Mouse (Mus musculus) adrenal gland (tissue): ENCODE measurements around the gene Apaf1.

ENCODE experiments used
- intact Hi-C: fragments of 180-260 bp; cut with DNase I; formaldehyde crosslinking; loops from one replicate; pipeline ENCODE4 v1.15.1; 2025
- long read RNA-seq, 2 experiments: library from polyadenylated mRNA; unstranded; transcript quantifications; one replicate each; pipeline ENCODE4 v2.0.0; 2020; ENCODE audit warnings: borderline replicate concordance in 1 of 2; ENCODE audit not compliant: insufficient replicate concordance in 1 of 2

Gene Apaf1
- long read RNA-seq, experiment 1, partial matches to known transcripts: 0 of 1 reads
- long read RNA-seq, experiment 1, other reads (novel, unspliced or antisense): 1 of 1 reads
- long read RNA-seq, experiment 2, partial matches to known transcripts: 1 of 2 reads
- long read RNA-seq, experiment 2, other reads (novel, unspliced or antisense): 0 of 2 reads

DNA sequence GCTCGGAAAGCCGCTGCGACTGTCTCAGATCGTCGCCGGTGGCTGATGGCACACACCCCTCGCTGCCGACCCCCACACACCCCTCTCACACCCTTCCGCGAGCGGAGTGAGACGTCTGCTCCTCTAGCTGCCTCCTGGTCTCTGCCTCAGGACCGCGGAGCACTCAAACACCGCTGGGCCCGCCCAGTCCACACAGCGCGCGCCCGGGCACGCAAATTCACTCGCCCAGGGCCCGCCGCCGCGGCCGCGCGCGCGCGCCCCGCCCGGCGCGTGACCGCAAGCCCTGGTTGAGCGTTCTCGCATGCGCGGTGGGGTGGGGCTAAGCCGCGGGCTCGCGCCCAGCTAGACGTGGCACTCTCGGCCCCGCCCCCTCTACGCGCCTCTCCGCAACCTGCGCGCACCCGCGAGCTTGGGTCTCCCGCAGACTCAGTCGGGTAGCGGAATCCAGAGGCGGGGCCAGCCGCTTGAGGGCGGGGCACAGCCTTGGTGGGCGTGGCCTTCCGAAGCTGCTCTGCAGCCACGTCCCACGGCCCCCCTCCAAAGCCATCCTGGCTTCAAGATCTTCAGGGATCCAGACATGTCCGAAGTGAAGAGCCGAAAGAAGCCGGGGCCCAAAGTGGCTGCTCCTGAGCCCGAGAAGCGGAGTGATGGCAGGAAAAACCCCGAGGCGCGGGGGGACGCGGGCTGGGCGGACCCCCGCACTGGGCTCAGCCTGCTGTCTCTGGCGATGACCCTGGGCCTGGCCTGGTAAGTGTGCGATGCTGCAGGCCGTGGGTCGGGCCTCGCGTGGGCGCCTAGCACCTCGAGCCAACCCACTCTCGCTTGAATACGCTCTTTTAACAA, at the start of gene Apaf1, which contains the start of gene Ikbip:
Gene Apaf1 (minus strand): TSS at position 221 of the 843 bp plus-strand sequence.
Gene Ikbip (plus strand): TSS at position 391 of the 843 bp plus-strand sequence.
- intact Hi-C loops: loop anchor here (5.0 kb wide), 1 partner anchor 40 kb away; the partner anchor contains the start of gene Slc25a3

DNA sequence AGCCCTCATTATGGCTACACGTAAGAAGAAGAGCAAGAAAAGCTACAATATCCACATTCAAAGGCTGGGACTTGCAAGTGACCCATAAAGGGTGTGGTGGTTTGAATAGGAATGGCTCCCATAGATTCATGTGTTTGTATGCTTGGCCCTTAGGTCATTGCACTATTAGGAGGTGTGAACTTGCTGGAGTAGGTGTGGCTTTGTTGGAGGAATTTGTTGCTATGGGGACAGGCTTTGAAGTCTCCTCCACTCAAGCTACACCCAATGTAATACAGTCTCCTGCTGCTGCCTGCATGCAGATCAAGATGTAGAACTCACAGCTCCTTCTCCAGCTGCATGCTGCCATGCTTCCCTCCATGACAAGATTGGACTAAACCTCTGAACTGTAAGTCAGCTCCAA, 49.0 kb upstream of the Apaf1 start:
- intact Hi-C loops: no loop called here

DNA sequence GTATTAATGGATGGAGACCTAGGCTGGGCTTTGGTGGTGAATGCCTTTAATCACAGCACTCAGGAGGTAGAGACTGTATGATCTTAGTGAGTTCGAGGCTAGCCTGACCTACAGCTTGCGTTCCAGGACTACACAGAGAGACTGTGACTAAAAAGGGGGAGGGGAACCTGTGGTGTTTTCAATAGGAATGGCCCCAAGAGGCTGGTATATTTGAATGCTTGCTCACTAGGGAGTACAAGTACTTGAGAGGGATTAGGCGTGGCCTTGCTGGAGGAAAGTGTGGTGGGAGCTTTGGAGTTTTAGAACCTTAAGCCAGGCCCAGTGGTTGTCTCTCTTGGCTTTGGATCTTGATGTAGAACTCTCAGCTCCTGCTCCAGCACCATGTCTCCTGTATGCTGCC, 48.2 kb upstream of the Apaf1 start:
- intact Hi-C loops: no loop called here

DNA sequence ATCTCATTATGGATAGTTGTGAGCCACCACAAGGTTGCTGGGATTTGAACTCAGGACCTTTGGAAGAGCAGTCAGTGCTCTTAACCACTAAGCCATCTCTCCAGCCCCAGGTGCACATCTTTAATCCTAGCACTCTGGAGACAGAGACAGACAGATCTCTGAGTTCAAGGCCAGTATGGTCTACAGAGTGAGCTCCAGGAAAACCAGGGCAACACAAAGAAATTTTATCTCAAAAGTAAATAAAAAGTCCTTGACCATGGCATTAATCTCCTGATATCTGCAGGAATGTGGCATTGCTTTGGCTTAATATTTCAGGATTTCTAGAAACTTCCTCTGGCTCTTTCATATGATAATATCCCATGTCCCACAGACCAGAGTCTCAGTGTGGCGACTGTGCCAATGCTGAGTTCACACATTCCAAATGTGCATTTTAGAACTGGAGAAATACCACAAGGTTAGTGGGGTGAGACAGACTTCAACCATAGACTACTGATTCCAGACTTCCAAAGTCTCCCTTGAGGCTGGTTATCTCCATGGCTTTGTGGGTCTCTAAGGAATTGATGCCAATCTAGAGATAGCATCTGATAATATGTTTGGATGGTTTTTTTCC, 46.1 kb upstream of the Apaf1 start:
- intact Hi-C loops: no loop called here

DNA sequence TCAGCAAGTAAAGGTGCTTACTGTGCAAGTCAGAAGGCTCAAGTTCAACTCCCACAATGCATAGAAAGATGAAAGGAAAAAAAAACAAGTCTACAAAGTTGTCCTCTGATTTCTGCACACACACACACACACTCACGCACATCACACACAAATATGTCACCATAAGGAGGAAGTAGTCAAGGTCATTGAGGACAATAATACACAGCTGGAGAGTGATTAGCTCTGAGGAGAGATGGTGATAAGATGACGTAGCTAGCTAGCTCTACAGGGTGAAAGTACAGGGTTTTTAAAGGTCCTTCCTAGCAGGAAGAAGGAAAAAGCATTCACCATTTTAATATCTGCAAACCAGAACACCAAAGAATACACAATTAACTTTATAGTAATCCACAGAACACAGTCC, 44.8 kb upstream of the Apaf1 start:
- intact Hi-C loops: no loop called here

DNA sequence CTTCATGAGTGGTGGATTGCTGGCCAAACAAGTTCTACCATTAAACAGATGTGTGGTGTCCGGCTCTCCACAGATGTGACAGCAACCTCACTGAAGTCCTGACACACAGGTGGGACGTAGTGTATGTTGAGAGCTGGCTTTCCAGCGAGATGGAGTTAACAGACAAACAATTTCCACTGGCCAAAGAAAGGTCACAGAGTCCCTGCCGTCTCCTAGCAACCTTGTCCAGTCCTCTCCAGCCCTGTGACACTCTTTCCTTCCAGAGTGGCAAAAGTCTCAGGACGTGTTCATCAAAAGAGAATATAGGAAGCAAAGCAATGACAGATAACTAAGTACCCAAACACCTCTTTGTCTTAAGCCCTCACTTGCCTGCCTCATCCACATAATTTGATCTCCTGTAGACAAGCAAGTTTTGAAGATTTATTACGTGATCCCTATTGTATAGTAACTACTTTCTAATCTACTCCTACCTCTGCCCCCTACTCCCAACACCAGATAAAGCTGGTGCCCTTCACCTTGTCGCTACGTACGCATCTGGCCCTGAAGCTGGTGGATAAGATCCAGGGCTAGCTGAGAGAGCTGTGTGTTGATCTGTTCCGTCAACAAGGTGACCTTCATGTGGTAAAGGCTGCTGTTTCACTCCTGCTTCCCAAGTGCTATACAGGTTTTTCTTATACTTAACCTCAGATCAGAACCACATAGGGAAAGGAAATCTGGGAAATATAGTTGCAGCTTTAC, 44.2 kb upstream of the Apaf1 start:
- intact Hi-C loops: no loop called here

DNA sequence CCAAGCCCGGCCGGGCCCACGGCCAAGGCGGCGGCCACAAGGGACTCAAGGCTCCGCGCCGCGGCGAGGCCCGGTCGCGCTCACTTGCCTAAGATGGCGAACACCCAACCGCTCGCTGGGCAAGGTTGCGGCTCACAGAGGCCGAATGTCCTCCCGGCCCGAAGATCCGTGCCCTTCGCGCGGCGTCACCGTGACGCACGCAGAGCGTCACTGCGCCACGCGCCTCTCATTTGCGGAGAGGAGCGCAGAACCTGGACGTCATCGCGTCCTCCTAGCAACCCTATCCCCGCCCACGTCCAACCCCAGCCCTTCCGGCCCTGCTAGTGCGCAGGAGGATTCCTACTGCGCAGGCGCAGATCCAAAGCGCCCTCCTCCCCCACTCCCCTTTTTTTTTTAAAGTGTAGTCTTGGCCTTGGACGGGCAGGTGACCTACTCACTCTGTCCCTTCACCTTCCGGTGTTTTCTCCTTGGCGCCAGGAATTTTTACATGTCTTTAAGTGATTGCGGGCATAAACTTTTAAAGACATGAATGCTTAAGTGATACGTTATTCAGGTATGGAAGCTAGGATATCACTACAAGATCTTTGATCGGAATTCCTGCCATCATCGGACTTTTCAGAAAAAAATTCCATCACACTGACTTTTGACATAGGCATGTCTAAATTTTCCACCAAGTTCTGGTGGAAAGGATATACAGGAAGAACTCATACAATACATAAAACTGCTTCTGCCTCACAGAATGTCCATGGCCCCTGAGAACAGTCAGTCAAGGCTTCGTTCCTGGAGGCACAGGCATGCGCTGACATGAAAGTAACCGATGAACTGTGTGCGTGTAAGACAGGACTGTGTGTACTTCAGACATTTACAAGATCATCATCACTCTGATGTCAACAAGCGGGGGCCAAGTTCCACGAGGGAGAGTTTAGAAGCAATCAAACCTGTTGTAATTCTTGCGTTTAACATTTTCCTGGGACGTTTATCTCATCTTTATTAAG, 41.6 kb upstream of the Apaf1 start, which contains the start of gene Slc25a3:
Gene Slc25a3 (minus strand): TSS at position 232 of the 995 bp plus-strand sequence.
- intact Hi-C loops: loop anchor here (5.0 kb wide), 1 partner anchor 42 kb away; the partner anchor contains the start of genes Apaf1 and Ikbip

DNA sequence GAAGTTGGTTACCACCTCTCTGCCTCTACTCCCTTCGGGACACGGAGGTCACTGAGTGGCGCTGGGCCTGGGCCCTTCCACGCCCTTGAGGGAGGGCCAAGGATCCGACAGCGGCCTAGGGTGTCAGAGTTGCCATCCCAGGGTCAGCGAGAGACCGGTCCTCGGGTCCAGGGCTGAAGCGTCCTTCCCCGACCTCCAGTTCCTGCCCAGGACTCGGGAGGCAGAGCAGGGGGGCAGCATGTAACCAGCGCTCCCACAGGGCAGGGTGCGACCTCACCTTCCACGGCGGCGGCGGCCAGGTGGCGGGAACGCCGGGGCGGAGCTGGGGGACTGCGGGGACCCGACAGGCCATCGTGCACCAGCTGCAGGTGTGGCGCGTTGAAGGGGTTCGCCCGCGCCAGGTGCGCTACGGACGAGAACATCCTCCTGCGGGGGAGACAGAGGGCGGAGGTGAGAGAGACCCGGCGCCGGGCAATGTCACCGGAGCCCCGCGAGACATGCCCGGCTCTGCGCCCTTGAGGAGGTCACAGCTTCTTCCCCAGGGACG, 40.8 kb upstream of the Apaf1 start:
- intact Hi-C loops: loop anchor here (5.0 kb wide), 1 partner anchor 41 kb away; the partner anchor contains the start of genes Apaf1 and Ikbip

DNA sequence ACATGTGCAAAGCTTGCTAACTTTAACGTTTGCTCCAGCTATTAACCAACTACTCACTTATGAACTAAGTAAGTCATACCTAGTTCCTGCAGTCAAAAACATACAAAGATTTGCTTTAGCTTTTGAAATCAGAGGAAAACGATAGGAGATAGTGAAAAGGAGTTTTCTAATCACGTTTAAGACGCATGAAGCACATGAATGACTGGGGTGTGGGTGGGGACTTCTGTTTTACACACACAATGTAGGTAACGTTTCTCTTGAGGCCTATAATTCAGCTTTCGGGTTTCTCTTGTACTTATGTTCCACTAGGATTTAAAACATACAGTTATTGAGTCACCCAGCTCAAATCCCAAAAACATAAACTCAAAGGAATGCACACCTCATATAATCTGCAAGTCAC, 40.1 kb upstream of the Apaf1 start:
- intact Hi-C loops: loop anchor here (5.0 kb wide), 1 partner anchor 40 kb away; the partner anchor contains the start of genes Apaf1 and Ikbip

DNA sequence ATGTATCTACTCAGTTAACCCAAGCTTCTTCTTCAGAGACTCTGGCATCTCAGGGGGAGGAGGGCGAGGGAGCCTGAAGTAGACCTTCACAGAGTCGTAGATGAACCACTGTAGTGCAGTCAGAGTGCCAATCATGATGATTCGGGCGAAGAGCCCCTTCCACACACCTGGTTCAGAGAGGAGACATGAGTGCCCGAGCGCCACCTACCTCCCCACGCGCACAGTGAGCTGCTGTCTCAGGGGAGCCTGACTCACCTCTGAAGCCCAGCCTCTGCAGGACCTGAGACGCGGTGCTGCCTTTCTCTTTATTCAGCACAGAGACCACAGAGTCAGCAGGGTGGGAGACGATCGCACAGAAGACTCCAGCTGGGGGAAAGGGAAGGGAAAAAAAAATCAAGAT, 34.4 kb upstream of the Apaf1 start:
- intact Hi-C loops: no loop called here

DNA sequence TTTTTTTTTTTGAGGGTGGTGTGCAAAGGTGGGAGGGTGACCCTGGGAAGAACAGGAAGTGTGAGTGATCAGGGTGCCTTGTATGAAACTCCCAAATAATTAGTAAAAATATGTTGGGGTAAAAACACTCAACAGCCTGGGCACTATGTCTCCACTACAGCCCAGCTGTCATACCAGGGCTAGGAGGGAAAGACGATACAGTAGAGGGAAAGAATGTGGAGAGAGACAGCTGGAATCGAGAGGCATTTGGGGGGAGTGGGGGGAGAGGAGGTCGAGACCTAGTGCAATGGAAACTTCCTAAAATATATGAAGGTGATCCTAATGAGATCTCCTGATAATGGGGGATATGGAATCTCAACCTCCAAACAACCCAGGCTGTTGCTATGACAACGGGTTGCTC, 27.3 kb upstream of the Apaf1 start:
- intact Hi-C loops: no loop called here

DNA sequence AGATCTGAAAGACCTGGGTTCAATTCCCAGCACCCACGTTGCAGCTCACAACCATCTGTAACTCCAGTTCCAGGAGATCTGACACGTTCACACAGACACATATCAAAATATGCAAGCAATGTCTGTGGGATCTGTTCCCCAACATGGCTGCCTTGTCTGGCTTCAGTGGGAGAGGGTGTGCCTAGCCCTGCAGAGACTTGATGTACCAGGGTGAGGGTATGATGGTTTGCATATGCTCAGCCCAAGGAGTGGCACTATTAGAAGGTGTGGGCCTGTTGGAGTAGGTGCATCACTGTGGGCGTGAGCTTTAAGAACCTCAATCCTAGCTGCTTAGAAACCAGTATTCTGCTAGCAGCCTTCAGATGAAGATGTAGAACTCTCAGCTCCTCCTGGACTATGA, 23.4 kb upstream of the Apaf1 start:
- intact Hi-C loops: no loop called here

DNA sequence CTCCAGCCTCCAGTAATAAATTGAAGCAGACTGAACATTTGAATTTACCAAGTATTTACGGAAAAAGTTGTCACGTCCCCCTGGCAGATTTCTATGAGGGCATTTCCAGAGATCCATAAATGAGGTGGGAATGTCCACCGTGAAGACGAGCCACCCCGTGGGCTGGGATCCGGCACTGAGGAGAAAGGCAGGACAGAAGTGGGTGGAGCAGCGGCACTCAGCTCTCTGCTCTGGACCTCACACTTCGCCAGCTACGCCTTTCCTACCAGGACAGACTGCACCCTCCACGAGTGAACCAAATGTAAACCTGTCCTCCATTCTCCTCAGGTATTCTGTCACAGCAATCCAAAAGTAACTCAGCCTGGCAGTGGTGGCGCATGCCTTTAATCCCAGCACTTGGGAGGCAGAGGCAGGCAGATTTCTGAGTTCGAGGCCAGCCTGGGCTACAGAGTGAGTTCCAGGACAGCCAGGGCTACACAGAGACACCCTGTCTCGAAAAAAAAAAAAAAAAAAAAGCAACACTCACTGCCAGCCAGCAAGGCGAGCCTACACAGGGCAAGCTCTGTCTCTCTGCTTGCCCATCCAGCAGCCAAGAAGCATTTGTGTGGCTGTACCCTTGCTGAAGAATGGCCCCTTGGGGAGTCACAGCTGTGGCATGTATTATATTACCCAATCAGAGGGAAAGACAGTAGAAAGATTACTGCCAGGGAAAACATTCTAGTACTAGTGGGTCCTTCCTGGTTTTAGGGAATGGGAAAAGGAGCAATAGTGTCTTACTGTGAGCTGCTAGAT, 20.4 kb upstream of the Apaf1 start:
- intact Hi-C loops: no loop called here

DNA sequence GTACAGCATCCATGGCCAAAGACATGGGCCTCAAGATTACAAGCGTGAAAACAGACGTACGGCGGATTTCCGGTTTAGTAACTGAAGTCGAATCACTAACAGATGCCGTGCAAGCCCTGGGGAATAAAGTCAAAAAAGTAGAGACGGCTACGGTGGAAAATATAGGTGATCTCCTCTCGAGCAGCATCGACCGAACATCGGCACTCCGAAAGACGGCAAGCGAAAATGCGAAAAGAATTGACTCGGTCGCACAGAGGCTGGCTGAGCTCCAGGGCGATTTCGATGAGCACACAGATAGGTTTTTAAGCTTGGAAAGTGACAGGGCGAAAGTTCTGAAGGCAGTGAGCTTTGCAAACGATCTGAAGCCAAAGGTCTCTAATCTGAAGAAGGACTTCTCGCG, 19.4 kb upstream of the Apaf1 start:
- intact Hi-C loops: no loop called here

DNA sequence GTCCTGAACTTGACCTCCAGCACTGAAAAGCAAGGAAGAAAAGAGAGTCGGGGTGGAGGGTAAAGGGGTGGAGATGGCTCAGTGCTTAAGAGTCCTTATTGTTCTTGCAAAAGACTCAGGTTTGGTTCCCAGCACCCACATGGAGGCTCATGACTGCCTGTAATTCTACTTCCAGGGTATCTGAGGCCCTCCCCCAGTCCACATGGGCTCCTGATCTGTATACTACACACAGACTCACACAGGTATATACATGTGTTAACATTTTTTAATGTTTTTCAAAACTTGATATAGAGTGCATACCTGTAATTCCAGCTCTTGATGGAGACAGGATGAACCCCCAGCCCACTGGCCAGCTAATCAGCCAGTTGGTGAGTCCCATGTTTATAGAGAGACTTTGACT, 17.5 kb upstream of the Apaf1 start:
- intact Hi-C loops: no loop called here

DNA sequence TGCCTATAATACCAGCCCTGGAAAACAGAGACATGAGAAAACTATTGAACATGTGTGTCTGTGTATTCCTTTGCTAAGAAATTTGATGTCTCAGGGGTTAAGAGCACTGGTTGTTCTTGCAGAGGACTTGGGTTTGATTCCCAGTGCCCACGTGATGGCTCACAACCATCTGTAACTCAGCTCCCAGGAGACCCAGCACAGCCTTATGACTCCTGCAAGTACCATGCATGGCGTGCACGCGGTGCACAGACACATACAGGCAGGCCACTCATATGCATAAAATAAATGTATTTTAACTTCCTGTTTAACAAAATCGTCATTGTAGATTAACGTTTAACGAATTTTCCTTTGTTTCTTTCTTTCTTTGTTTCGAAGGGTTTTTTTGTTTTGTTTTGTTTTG, 15.5 kb upstream of the Apaf1 start:
- intact Hi-C loops: no loop called here

DNA sequence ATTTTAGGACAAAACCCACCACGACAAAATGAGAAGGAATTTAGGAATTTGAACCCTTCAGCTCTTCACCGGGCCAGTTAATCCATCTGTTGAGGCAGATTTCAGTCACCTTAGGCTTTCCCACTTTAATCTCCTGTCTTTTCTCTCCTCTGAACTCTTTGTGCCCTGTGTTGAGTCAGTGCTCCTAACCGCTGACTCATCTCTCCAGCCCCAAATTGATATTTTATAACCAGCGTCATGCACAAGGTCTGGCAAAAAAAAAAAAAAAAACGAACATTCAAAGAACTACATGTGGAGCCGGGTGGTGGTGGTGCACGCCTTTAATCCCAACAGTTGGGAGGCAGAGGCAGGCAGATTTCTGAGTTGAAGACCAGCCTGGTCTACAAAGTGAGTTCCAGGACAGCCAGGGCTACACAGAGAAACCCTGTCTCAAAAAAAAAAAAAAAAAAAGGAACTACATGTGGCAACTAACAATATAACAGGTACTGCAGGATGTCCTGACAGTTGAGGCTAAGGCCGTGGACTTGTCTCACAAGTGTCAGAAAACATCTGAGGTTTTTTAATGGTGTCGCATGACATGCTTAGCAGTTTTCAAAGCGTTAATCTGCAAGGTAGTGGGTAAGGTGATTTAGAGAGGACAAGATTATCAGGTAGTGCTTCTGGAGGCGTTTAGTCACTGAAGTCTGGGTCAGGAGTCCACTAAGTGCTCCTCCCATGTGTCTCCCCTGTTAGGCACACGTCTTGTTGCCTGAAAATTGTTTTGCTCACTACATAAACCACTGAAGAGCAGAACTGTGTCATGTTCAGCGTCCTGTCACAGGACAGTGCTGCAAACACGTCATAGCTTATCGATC, 11.9 kb upstream of the Apaf1 start:
- intact Hi-C loops: no loop called here

DNA sequence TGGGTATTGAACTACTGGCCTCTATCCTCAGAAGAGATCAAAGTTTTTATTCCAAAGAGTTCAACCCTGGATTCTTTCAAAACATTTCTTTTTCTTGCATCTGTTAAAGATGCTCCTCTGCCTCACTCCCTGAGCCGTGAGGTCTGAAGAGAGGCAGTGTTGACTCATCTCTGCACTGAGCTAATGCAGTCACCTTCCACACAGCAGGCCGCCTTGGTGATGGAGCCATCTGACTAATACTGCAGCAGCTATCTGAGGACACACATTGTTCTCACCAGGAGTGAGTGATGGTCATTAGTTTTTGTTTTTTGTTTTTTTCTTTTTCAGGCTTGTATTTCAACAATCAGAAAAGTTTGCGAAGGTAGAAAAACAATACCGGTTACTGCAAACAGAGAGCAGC, 10.2 kb upstream of the Apaf1 start:
- intact Hi-C loops: no loop called here
